Mouse (Mus musculus) monocyte, adult 5-6 weeks (primary cell): ENCODE measurements around the gene Etfb. TPM values are rescaled to one million over a fixed set of nuclear protein-coding genes. Genes with fewer than 3 reads are reported as not detected.

ENCODE experiments used
- ATAC-seq: fragments of 153-309, 156-312 bp; replicated peaks from 2 replicates; pipeline ENCODE4 v1.8.0; 2017; ENCODE audit warnings: mild to moderate bottlenecking; ENCODE audit not compliant: low TSS enrichment, insufficient number of reproducible peaks, severe bottlenecking, poor library complexity, low FRiP score
- total RNA-seq: library from RNA; stranded (forward); fragments of 200-1000, 200-491, 200-594 nt; gene quantifications from 3 replicates; pipeline ENCODE4 v1.2.3, GENCODE M21; 2017

Etfb gene
- total RNA-seq, 1 experiment from 2014 or later, result 222 TPM

DNA sequence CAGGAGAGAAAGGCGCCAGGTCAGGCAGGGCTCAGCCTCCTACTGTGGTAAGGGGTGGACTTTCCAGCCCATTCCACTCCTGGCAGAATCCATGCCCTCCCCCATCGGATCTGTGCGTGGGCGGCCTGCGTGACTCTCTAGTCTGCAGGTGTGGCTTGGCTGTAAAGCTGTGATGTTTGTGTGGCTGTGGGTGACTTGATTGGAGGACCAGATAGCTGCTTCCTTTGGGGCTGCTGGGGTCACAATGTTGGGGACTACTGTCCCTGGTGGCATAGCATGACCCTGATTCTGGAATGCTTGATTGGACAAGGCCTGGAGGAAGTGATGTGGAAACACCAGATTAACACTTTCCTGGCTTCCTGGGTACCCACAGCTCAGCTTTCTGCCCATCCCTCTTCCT, 44.8 kb downstream of the Etfb start:
- no peak for ATAC-seq

DNA sequence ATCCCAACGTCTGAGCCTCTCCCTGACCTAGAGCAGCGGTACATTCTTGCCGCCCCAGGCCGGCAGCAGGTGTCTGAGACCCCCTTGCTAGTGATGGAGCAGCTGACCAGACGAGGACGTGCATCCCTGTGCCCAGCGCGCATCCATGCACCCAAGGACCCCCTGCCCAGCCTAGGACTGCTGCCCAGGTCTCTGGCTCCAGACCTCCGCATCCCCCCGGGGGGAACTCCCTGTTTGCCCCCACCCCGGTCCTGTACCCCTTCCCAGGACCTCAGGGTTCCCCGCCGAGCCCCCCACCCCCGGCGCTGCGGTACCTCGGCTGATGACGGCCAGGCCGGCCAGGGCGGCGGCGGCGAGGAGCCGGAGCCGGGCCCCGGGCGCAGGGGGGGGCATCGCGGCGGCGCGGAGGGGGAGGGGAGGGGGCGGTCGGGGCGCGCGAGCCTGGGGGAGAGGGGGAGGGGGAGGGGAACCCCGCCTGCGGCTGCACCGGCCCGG, 45.8 kb downstream of the Etfb start, which contains the start of gene Iglon5:
Gene Iglon5 (minus strand): TSS at position 445 of the 495 bp plus-strand sequence.
- ATAC-seq, result no peak

DNA sequence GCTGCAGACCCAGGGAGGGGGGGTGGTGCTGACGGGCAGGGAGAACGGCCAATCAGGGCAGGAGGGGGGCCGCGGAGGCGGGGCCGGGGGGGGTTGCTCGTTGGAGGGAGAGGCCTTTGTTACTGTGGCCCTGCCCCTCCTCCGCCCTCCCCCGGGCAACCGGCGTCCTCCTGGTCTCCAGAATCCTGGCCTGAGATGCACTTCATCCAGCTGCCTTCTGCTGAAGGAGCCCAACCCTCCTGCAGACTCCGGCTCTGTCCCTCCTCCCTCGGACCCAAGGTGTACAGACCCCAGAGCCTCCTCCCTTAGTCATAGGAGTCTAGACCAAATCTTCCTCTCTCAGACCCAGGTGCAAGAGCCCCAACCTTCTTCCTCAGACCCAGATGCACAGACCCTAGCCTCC, 46.3 kb downstream of the Etfb start:
- no peak for ATAC-seq

DNA sequence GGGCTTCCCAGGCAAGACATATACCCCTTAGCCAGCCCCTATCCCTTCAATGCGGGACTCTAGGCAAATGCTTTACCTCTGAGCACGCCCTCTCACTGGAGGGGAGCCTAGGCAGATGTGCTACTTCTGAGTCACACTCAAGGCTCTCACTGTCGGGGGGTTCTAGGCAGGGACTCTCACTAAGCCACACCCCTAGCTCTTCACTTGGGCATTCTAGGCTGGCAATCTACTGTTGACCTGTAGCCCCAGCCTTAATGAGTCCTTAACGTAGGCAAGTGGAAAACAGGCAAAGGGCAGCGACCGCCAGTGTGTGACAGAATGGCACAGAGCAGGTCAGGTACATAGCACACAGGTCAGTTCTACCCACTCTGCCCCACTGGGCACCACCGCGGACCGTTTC, 47.0 kb downstream of the Etfb start:
- ATAC-seq, result no peak

DNA sequence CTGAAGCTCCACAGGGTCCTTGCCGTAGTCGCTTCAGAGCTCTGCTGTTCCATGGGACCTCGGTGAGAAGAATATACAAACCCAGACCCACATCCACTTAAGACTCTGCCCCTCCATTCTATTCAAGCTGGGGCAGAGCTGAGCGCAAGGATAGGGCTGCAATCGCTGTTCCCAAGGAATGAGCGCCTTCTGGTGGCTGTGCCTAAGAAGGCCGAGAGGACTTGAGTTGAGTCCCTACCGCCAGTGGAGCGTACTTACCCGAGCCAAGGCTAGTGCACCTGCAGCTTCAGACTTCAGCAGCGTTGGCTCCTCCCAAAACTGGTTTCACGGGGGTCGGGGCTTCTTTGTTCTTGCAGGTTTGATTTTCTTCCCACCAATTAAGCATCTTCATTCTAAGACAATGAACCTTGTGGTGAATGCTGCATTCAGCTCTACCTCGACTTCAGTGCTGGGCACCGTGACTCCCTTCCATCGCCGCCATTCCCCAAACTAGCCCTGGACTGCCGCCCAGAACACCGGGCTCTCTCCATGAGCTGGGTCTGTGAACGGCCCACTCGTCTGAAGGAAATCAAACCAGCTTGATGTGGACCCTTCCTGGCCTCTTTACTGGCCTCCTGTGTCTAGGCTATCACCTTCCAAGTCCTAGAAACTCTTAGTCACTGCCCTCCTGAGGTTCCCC, 51.6 kb downstream of the Etfb start:
- no peak for ATAC-seq

Other genes starting within 250 kb of the Etfb start
- 21.8 to 30.9 TPM (median 27.9 TPM) in 3 replicates for gene Zfp715, start 130.8 kb upstream of the Etfb start, total RNA-seq
- gene Siglecf, start 92.7 kb upstream of the Etfb start, total RNA-seq, result 0.78 to 26.1 TPM (median 21.4 TPM) in 3 replicates
- gene Siglecg, start 35.9 kb upstream of the Etfb start, total RNA-seq, result 14.3 to 27.1 TPM (median 21.6 TPM) in 3 replicates
- gene Lim2, start 16.4 kb upstream of the Etfb start, total RNA-seq, result 0.49 TPM in 1 of 3 replicates, not detected in the others
- 289 to 1,005 TPM (median 345 TPM) in 3 replicates for gene Nkg7, start 7.0 kb upstream of the Etfb start, total RNA-seq
- 3.2 TPM in 1 of 3 replicates, not detected in the others for gene Cldnd2, start 3.3 kb upstream of the Etfb start, total RNA-seq
- gene Gm45233, start within 50 bp of the Etfb start, total RNA-seq, result not detected in 3 replicates
- 1.2 to 6.7 TPM (median 2.9 TPM) in 3 replicates for gene Vsig10l, start 19.1 kb downstream of the Etfb start, total RNA-seq
- not detected in 3 replicates for gene Iglon5, start 46.0 kb downstream of the Etfb start, total RNA-seq
- not detected in 3 replicates for gene 4931406B18Rik, start 61.9 kb downstream of the Etfb start, total RNA-seq
- 2.6 to 12.3 TPM (median 6.2 TPM) in 3 replicates for gene Cd33, start 100.3 kb downstream of the Etfb start, total RNA-seq
- gene Zfp658, start 118.2 kb downstream of the Etfb start, total RNA-seq, result 2.2 to 8.1 TPM (median 3.0 TPM) in 3 replicates
- gene Zfp719, start 135.5 kb downstream of the Etfb start, total RNA-seq, result 4.9 to 7.5 TPM (median 6.8 TPM) in 3 replicates
- 0.43 TPM in 1 of 3 replicates, not detected in the others for gene Zfp819, start 163.1 kb downstream of the Etfb start, total RNA-seq
- not detected in 3 replicates for gene Ceacam18, start 190.6 kb downstream of the Etfb start, total RNA-seq
- gene Siglece, start 216.1 kb downstream of the Etfb start, total RNA-seq, result 5.3 to 8.1 TPM (median 5.7 TPM) in 3 replicates
- 3.4 to 6.1 TPM (median 5.4 TPM) in 3 replicates for gene Ctu1, start 227.9 kb downstream of the Etfb start, total RNA-seq
- not detected in 3 replicates for gene Klk14, start 246.3 kb downstream of the Etfb start, total RNA-seq